Comparison of ENCODE assay signal across 17 mouse cellular contexts in the genomic region with DNA sequence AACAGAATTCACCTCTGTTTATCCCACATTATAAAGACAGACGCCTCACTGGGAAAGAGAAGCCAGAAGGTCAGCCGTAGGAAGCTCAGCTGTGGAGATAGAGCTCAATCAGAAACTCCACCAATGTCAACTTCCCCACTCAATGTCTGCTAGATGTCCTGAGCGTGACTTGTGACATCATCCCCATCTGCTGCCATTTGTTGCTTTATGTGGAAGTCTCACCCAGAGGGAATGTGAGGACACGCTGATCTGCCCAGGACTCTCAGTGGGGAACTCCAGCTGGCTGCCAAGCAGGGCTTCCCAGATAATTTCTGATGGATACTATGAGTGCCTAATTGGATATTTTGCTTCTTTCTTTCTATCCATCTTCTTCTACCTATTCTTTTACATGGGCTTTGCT.
DNase-seq lines count a peak whose midpoint lies in the region; ATAC-seq lines count a peak whose summit lies in the region.
"Had no signal": no experiment of that assay in that cellular context is flagged by ENCODE, and none has a peak within 500 bp of the region (broad histone marks: within the 10 kb centered on the region; RNA-seq: fewer than 3 reads in every experiment).

No protein-coding gene starts in this region.

- WGBS in kidney, embryonic 16.5 days = 62% methylated on average over 4 of the region's 4 CpGs

- peak; percentile 28 to 30 for DNase-seq in cerebellum, postnatal 25 days
- DNase-seq in cerebellum, postnatal 4 days (ENCODE audit: low spot score in 2 of 2) = no peak
- DNase-seq in Muller cell, postnatal 12 days (ENCODE audit: inconsistent ontology term) = peak; percentile 35
- DNase-seq in cerebellum, postnatal 36 days = peak; percentile 7 to 13
- peak; percentile 21 for DNase-seq in layer of hippocampus, postnatal 36 days
- DNase-seq in spleen, adult 12 weeks (ENCODE audit: low spot score) = no peak
- DNase-seq: embryo, embryonic 11 days; kidney, adult 11 months; kidney, postnatal 25 days; lung, adult 2 months had no signal

- no peak overlapping the region for H3K9ac ChIP-seq in kidney, embryonic 16.5 days (replicated peaks; ENCODE audit: low read length)
- H3K9ac ChIP-seq: hindbrain, embryonic 14.5 days; limb, embryonic 13.5 days; midbrain, embryonic 15.5 days; neural tube, embryonic 12.5 days had no signal

- H3K4me1 ChIP-seq in kidney, embryonic 16.5 days (ENCODE audit: insufficient read depth, low read length) = no peaks in the 10 kb centered on the region
- H3K4me1 ChIP-seq: limb, embryonic 13.5 days; midbrain, embryonic 15.5 days; neural tube, embryonic 12.5 days had no signal

- no peak overlapping the region for H3K4me2 ChIP-seq in kidney, embryonic 16.5 days (replicated peaks; ENCODE audit: low read depth, low read length)
- H3K4me2 ChIP-seq: hindbrain, embryonic 14.5 days; limb, embryonic 13.5 days; midbrain, embryonic 15.5 days; neural tube, embryonic 12.5 days had no signal

- ATAC-seq in kidney, embryonic 16.5 days (ENCODE audit: low FRiP score, low TSS enrichment) = no peak
- ATAC-seq: midbrain, embryonic 15.5 days had no signal

- H3K27me3 ChIP-seq in kidney, embryonic 16.5 days (ENCODE audit: insufficient read depth, low read length) = no peaks in the 10 kb centered on the region
- H3K27me3 ChIP-seq: limb, embryonic 13.5 days; midbrain, embryonic 15.5 days; neural tube, embryonic 12.5 days had no signal

- H3K27ac ChIP-seq in kidney, embryonic 16.5 days (ENCODE audit: low read length) = no peak overlapping the region
- H3K27ac ChIP-seq: hindbrain, embryonic 14.5 days; left cerebral cortex, adult 2 months; limb, embryonic 13.5 days; macrophage; midbrain, embryonic 15.5 days; neural tube, embryonic 12.5 days had no signal

- no peak overlapping the region for H3K4me3 ChIP-seq in kidney, embryonic 16.5 days (ENCODE audit: low read length)
- H3K4me3 ChIP-seq: left cerebral cortex, adult 2 months; limb, embryonic 13.5 days; midbrain, embryonic 15.5 days; neural tube, embryonic 12.5 days had no signal

- no peaks in the 10 kb centered on the region for H3K36me3 ChIP-seq in kidney, embryonic 16.5 days (ENCODE audit: insufficient read depth, low read length)
- H3K36me3 ChIP-seq: limb, embryonic 13.5 days; midbrain, embryonic 15.5 days; neural tube, embryonic 12.5 days had no signal

- no peaks in the 10 kb centered on the region for H3K9me3 ChIP-seq in kidney, embryonic 16.5 days (ENCODE audit: low read length)
- H3K9me3 ChIP-seq: limb, embryonic 13.5 days; midbrain, embryonic 15.5 days; neural tube, embryonic 12.5 days had no signal

Comparison
In these comparisons a context has a peak if more than half of its experiments do, and no peak if none do; other contexts are left out.
1. DNase-seq: peak in cerebellum, postnatal 25 days (2 of 2), Muller cell, postnatal 12 days (single experiment), cerebellum, postnatal 36 days (2 of 2) and layer of hippocampus, postnatal 36 days (2 of 2); none in cerebellum, postnatal 4 days (0 of 2) and spleen, adult 12 weeks (single experiment).